Mouse (Mus musculus) gastrocnemius, postnatal 25 days (tissue): ENCODE data around the gene Zfp709. TPM values are rescaled to one million over a fixed set of nuclear protein-coding genes. Genes with fewer than 3 reads are reported as not detected.
"Not testable (repeated sequence)": the region's sequence is repeated elsewhere in the genome, so short reads cannot be mapped to it uniquely, and the experiment has no call there.

Source experiments
- DNase-seq: peaks from one replicate; pipeline ENCODE4 v3.0.0; 2022
- total RNA-seq, 2 experiments: library from RNA; stranded (reverse); gene quantifications; 1 replicate in 1 of 2; 2 replicates in 1 of 2; pipeline ENCODE4 v1.2.3; 2021

The Zfp709 gene
- total RNA-seq, 2 experiments from 2014 or later: 2.3 to 2.6 TPM

DNA sequence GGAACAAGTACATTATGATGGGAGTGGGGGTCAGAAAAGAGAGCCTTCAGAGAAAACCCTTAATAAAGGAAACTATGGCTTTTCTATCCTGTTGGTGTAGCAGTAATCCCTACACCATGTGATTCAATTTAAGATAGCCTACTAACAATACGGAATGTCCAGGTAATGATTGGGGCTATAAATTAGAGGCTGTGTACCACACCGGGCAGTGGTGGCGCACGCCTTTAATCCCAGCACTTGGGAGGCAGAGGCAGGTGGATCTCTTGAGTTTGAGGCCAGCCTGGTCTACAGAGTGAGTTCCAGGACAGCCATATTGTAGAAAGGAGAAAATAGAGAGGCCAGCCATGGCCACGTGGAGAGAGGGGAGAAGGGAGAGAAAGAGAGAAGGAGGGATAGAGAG is 44.0 kb downstream of the Zfp709 start:
- no peak for DNase-seq

DNA sequence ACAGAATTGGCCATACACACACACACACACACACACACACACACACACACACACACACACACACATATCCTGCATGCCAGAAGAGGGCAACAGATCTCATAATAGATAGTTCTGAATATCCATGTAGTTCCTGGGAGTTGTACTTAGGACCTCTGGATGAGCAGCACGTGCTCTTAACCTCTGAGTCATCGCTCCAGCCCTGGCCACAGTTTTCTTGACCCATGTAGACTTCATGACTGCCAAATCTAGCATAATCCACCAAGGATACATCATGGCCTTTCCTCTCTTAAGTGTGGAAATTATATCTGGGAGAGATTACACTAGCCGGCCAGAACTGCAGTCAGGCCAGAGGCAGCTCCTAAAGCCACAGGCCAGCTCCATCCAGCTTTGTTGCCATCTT is 44.7 kb downstream of the Zfp709 start:
- no peak for DNase-seq

DNA sequence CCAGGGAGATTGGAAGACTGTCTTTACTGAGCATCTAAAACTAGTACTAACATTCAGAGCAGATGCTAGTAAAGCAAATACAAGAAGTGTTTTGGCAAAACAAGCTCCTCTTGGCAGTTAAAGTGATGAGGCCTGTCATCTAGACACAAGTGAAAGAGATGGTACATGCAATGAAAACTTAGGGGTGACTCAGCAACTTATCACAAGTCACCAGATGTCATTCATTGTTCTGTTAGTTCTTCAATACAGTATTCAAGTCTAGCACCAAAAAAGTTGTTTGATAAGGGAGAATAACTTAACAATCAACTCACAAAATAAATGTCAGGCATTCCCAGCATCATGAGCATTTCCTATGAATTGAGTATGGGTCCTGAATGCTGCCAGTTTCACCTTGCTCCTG is 46.0 kb downstream of the Zfp709 start:
- DNase-seq: no peak

DNA sequence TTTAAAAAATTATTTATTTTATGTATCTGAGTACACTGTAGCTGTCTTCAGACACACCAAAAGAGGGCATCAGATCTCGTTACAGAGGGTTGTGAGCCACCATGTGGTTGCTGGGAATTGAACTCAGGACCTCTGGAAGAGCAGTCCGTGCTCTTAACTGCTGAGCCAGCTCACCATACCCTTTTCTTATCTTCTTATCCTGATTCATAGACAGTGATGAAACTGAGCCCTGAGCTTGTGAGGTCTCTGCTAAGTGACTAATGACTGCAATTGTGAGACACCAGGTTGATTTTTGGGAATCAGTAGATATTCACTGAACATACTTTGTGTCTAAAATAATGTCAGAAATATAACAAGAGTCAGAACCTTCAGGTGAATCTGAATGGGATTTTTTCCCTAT is 56.2 kb downstream of the Zfp709 start:
- not testable (repeated sequence) for DNase-seq

DNA sequence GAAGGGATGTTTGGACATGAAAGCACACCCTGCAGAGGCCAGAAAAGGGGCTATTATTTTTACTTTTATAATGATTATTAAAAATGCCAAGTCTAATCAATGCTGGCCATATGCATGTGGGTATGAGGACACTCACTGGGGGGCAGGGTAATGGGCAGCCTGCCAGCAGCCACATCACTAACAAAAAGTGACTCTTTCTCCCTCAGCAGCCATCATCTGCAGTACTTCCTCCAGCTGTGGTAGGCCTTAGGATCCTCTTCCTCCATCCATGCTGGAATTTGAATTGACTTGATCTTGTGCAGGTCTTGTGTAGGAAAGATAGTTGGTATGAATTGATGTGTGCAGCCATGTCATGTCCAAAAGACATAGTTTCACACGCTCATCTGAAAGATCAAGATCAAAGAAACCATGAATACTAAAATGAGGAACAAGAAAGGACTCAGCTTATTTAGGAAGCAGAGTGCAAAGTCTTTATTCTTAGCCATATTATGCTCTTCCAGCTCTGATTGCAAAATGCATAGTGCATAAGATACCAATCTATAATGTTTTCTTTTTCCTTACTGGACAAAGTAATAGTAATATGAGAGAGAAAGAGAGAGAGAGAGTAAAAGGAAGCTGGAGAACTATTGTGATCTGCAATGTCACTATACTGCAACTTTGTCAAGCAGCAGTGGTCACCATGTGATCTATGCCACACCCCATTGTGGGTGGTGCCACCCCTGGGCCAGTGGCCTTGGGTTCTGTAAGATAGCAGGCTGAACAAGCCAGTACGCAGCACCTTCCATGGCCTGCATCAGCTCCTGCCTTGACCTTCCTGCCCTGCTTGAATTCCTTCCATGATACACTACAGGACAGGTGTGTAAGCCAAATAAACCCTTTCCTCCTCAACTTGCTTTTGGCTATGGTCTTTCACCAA is 58.7 kb downstream of the Zfp709 start:
- no peak for DNase-seq

DNA sequence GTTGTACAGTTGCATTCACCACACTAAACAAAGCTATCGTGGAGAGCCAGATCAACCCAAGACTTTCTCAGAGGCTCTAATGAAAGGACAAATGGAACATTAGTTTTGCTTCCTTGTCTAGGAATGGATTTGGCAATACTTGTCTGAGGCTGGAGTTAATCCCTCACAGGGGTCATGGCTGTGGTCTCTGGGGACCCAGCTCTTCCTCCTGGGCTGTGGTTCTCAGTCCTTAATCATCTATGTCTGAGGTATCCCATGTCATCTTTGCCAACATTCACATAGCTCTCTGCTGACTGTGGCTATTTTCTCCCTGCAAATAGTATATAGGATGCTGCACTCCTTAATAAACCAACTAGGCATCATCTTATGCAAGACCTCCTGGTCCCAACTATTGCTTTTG is 60.0 kb downstream of the Zfp709 start:
- no peak for DNase-seq

Other genes starting within 250 kb of the Zfp709 start
- under 1 TPM in 1 of 2 experiments, not detected in 1; 0.29 TPM for gene Unc13a, start 210.3 kb upstream of the Zfp709 start, total RNA-seq
- 1 to 10 TPM; 1.9 to 3.0 TPM for gene Jak3, start 205.7 kb upstream of the Zfp709 start, total RNA-seq
- gene Insl3, start 192.8 kb upstream of the Zfp709 start, total RNA-seq: 1 to 10 TPM in 1 of 2 experiments, under 1 TPM in 1; 0.49 to 2.7 TPM
- 1 to 10 TPM; 1.5 to 3.8 TPM for gene B3gnt3, start 180.2 kb upstream of the Zfp709 start, total RNA-seq
- gene Fcho1, start 156.3 kb upstream of the Zfp709 start, total RNA-seq: not detected
- gene Zfp882, start 26.6 kb downstream of the Zfp709 start, total RNA-seq: 1 to 10 TPM; 2.5 to 2.6 TPM
- 10 to 100 TPM; 14.5 to 18.5 TPM for gene Zfp617, start 26.6 kb downstream of the Zfp709 start, total RNA-seq
- gene Zfp961, start 69.0 kb downstream of the Zfp709 start, total RNA-seq: 1 to 10 TPM; 2.4 to 3.0 TPM
- gene Cyp4f18, start 127.6 kb downstream of the Zfp709 start, total RNA-seq: under 1 TPM; 0.36 to 0.40 TPM
- not detected for gene Olfr372, start 159.2 kb downstream of the Zfp709 start, total RNA-seq
- gene Olfr373, start 201.2 kb downstream of the Zfp709 start, total RNA-seq: not detected
- gene Olfr374, start 225.0 kb downstream of the Zfp709 start, total RNA-seq: not detected